Mouse (Mus musculus): ENCODE data around the gene Fmnl2.
A peak's percentile ranks its signal among the peaks of the same experiment; 100 is the strongest.

DNA sequence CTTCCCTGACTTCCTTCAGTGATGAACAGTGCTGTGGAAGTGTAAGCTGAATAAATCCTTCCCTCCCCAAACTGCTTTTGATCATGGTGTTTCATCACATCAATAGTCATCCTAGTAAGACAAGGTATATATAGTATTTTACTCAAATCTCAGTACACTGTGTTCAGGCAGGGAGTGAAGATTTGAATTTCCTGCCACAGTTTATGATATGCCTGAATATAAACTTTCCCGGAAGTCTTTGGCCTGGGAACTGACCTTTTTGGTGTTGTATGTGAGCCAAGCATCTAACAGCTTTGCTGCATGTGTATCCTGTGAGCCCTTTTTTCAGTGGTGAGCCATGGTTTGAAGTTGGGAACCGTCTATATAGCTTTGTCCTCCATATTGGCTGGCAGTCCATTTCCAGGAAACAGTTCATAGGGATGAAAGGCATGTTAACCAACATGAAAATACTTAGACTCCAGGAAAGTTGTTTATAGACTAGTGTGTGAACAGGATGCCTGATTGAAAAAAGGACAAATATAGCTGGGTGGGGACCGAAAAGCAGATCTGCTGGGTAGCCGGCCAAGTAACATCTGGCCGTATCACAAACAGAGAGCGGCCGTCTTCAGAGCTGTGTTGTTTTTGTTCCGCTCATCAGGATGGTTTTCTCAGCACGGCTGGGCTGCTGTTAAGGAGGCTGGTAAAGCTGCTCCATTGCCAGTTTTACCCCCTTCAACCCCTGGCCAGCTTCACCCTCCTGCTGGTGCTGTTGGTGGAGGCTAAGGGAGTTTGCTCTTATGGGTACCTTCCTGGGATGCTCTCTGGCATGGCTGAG, 133.4 kb downstream of the Fmnl2 start:
- no peak for TF ChIP-seq CTCF (IDR thresholded peaks at IDR 0.05; ENCODE audit: low read depth)
- TF ChIP-seq EP300 (IDR thresholded peaks at IDR 0.05; ENCODE audit: low read depth): peak; percentile 43; the same call in 1 of the 2 replicates

Data from liver, postnatal 0 days (tissue).